Mouse (Mus musculus) megakaryocyte, embryonic 14.5 days (primary cell): ENCODE data around the gene Dab1.

Experiments
- FLI1 ChIP-seq: IDR thresholded peaks from 2 replicates; pipeline ENCODE4 v1.6.1; 2012; ENCODE audit warnings: low read length, inconsistent platforms, mixed read lengths
- GATA1 ChIP-seq: IDR thresholded peaks from 3 replicates; pipeline ENCODE4 v1.6.1; 2012; ENCODE audit warnings: mixed read lengths, low read length, inconsistent platforms, borderline replicate concordance

GRCm38 (mm10) chr4:104209081-104209480 lies 589.9 kb downstream of the Dab1 start:
- TF ChIP-seq GATA1 (no peak), FLI1 (no peak)
